Mouse (Mus musculus): Measurements from ENCODE around the gene Pimreg.

GRCm38 (mm10) chr11:72021015-72021414, 20.8 kb upstream of the Pimreg start:
- TF ChIP-seq CTCF (IDR thresholded peaks at IDR 0.05; ENCODE audit: control insufficient read depth, insufficient read depth, insufficient replicate concordance, low read depth, low read length): no peak
- no peak for TF ChIP-seq POLR2A (IDR thresholded peaks at IDR 0.05; ENCODE audit: control insufficient read depth, low read depth, low read length)
